Comparison of ENCODE assay signal across 10 mouse cellular contexts in the genomic region with DNA sequence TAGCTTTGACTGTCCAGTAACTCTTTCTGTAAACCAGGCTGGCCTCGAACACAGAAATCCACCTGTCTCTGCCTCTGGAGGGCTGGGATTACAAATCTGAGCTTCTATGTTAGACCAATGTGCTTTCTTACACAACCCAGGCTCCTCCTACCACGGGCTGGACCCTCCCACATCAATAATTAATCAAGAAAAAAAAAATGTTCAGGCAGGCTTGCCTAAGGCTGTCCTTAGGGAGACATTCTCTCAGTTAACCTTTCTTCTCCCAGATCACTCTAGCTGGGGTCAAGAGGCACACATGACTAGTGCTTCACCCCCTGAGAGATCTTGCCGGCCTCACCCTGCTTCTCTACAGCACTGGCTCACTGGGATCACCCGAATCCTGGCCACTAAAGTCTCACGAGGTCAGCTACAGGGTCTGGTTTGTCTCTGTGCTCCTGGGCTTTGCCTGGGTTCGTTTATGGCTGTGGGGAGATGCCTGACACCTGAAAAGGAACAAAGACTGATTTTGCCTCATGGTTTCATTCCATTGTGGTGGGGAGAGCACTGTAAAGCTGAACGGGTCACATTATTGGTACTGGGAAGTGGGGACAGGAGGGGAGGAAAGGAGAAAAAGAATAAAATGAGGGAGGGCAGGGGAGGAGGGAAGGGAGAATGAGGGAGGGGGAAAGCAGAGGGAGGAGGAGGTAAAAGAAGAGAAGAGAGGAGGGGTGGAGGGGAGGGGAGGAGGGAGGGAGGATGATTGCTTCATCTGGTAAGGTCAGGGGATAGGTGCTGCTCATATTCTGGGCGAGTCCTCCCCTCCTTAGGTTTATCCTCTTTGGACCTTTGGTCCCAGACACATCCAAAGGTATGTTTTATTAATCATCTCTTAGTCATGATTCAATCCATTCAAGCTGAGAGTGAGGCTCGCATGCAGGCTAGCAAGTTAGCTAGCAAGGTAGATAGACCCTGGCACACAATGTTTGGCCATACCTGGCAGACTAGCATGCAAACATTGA. TPM values are rescaled to one million over a fixed set of nuclear protein-coding genes. Genes with fewer than 3 reads are reported as not detected.
A peak's percentile ranks its signal among the peaks of the same experiment; 100 is the strongest.
DNase-seq lines count a peak whose midpoint lies in the region; ATAC-seq and TF ChIP-seq lines count a peak whose summit lies in the region.
"Had no signal": no experiment of that assay in that cellular context is flagged by ENCODE, and none has a peak within 500 bp of the region (broad histone marks: within the 10 kb centered on the region; RNA-seq: fewer than 3 reads in every experiment).

No protein-coding gene starts in this region.

- no peaks in the 10 kb centered on the region for H3K4me1 ChIP-seq in hindbrain, embryonic 11.5 days (replicated peaks; ENCODE audit: control insufficient read depth, insufficient read depth, low read length)
- no peaks in the 10 kb centered on the region for H3K4me1 ChIP-seq in hindbrain, postnatal 0 days (ENCODE audit: insufficient read depth, low read length)
- H3K4me1 ChIP-seq in intestine, embryonic 16.5 days (ENCODE audit: control insufficient read depth, insufficient read depth, low read length) = peaks cover 5% of the 10 kb centered on the region; the same call in 1 of the 2 replicates

- ATAC-seq in hindbrain, embryonic 11.5 days (ENCODE audit: low FRiP score) = no peak
- no peak for ATAC-seq in hindbrain, postnatal 0 days
- ATAC-seq in intestine, embryonic 16.5 days = peak; percentile 84

- DNase-seq in hindbrain, embryonic 11.5 days (ENCODE audit: low spot score) = peak; percentile 13
- DNase-seq in hindbrain, postnatal 0 days (ENCODE audit: low spot score) = no peak
- peak; percentile 58 for DNase-seq in ES-CJ7 (ENCODE audit: low read depth, low spot score)
- peak; percentile 24 for DNase-seq in mesoderm, embryonic 11.5 days (ENCODE audit: low read depth, low spot score)
- DNase-seq in right cerebral cortex, postnatal 36 days (ENCODE audit: low spot score in 2 of 2) = no peak
- no peak for DNase-seq in spleen, adult 18-20 months
- DNase-seq in testis, postnatal 10 days (ENCODE audit: low spot score) = no peak
- DNase-seq: gastrocnemius, postnatal 10 days had no signal

- WGBS in hindbrain, embryonic 11.5 days = 43% methylated on average over 9 of the region's 9 CpGs
- 53% methylated on average over 9 of the region's 9 CpGs for WGBS in hindbrain, postnatal 0 days
- WGBS in intestine, embryonic 16.5 days = 33% methylated on average over 9 of the region's 9 CpGs

- H3K27me3 ChIP-seq in hindbrain, embryonic 11.5 days (ENCODE audit: control insufficient read depth, insufficient read depth, low read length) = no peaks in the 10 kb centered on the region
- no peaks in the 10 kb centered on the region for H3K27me3 ChIP-seq in hindbrain, postnatal 0 days (ENCODE audit: insufficient read depth, low read length)
- H3K27me3 ChIP-seq in intestine, embryonic 16.5 days (replicated peaks; ENCODE audit: control insufficient read depth, insufficient read depth, low read length) = no peaks in the 10 kb centered on the region

- no peak overlapping the region for H3K27ac ChIP-seq in hindbrain, embryonic 11.5 days (ENCODE audit: low read depth, low read length)
- no peak overlapping the region for H3K27ac ChIP-seq in hindbrain, postnatal 0 days
- H3K27ac ChIP-seq in intestine, embryonic 16.5 days (ENCODE audit: low read length) = peak overlapping the region; percentile 60

- no peak overlapping the region for H3K9ac ChIP-seq in hindbrain, embryonic 11.5 days (ENCODE audit: low read depth, low read length)
- H3K9ac ChIP-seq in hindbrain, postnatal 0 days (replicated peaks; ENCODE audit: low read length) = no peak overlapping the region
- H3K9ac ChIP-seq in intestine, embryonic 16.5 days (ENCODE audit: low read depth, low read length) = no peak overlapping the region

- no peak overlapping the region for H3K4me2 ChIP-seq in hindbrain, embryonic 11.5 days (replicated peaks; ENCODE audit: low read depth, low read length)
- H3K4me2 ChIP-seq in hindbrain, postnatal 0 days (ENCODE audit: low read depth, low read length) = no peak overlapping the region
- no peak overlapping the region for H3K4me2 ChIP-seq in intestine, embryonic 16.5 days (ENCODE audit: low read depth, low read length)

- TF ChIP-seq CTCF in hindbrain, postnatal 0 days (IDR thresholded peaks at IDR 0.05; ENCODE audit: low read depth) = no peak

- H3K9me3 ChIP-seq in hindbrain, embryonic 11.5 days (ENCODE audit: control insufficient read depth, low read length) = no peaks in the 10 kb centered on the region
- H3K9me3 ChIP-seq in hindbrain, postnatal 0 days (ENCODE audit: low read length) = no peaks in the 10 kb centered on the region
- H3K9me3 ChIP-seq in intestine, embryonic 16.5 days (ENCODE audit: control insufficient read depth, low read length) = no peaks in the 10 kb centered on the region

- H3K4me3 ChIP-seq in hindbrain, embryonic 11.5 days (ENCODE audit: low read depth, low read length) = no peak overlapping the region
- H3K4me3 ChIP-seq in hindbrain, postnatal 0 days (ENCODE audit: low read length) = no peak overlapping the region
- no peak overlapping the region for H3K4me3 ChIP-seq in intestine, embryonic 16.5 days (ENCODE audit: low read length)
- H3K4me3 ChIP-seq: erythroblast, embryonic 14.5 days had no signal

- no peaks in the 10 kb centered on the region for H3K36me3 ChIP-seq in hindbrain, embryonic 11.5 days (ENCODE audit: control insufficient read depth, insufficient read depth, low read length)
- no peaks in the 10 kb centered on the region for H3K36me3 ChIP-seq in hindbrain, postnatal 0 days (ENCODE audit: insufficient read depth, low read length)
- no peaks in the 10 kb centered on the region for H3K36me3 ChIP-seq in intestine, embryonic 16.5 days (ENCODE audit: control insufficient read depth, insufficient read depth, low read length)

RNA-seq across cellular contexts. Expression of a gene that starts 22.4 kb away (rescaled TPM):
- 23.3 and 41.7 TPM in 2 replicates for polyA plus RNA-seq in hindbrain, embryonic 11.5 days (2014; fragmentation: Nextera tagmentation; extraction: Ambion mirVana)
- 44.0 and 51.5 TPM in 2 replicates for total RNA-seq in hindbrain, postnatal 0 days (2014; rRNA removed)
- 12.9 and 13.1 TPM in 2 replicates for polyA plus RNA-seq in hindbrain, postnatal 0 days (2015; fragmentation: Nextera tagmentation; extraction: Ambion mirVana)
- polyA plus RNA-seq in intestine, embryonic 16.5 days (2015; fragmentation: Nextera tagmentation; extraction: Ambion mirVana) = 9.9 and 13.1 TPM in 2 replicates

Comparison
In these comparisons a context has a peak if more than half of its experiments do, and no peak if none do; other contexts are left out.
1. DNase-seq: peak in hindbrain, embryonic 11.5 days (single experiment), ES-CJ7 (single experiment) and mesoderm, embryonic 11.5 days (single experiment); none in hindbrain, postnatal 0 days (single experiment), right cerebral cortex, postnatal 36 days (0 of 2), spleen, adult 18-20 months (0 of 2) and testis, postnatal 10 days (single experiment).